Mouse (Mus musculus) cerebellum, postnatal 14 days (tissue): Measurements from ENCODE around the gene Gm20518.

ENCODE experiments used
- DNase-seq, 2 experiments: peaks; one replicate each; pipeline ENCODE4 v3.0.0; 2021; ENCODE audit warnings: mixed read lengths in 2 of 2

The Gm20518 gene

DNA sequence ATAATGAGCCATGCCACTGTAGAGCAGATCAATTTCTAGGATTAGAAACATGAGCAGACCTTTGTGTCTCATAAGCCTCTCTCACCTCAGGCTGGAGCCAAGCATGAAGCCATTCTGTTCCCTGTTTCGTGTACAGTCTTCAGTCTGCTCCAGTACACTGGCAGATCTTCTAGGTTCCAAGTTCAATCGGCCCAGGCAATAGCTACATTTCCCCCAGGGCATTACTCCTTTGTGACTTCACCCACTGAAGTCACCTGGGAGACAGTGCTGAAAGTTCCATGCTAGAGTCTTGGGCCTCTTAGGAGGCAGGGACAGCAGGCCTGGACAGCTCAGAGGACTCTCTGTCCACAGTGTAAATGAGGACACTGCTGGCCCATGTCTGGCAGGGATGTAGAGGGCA is 2.5 kb upstream of the Gm20518 start, which contains the start of gene Tssk1:
Gene Tssk1 (plus strand): TSS at position 301 of the 400 bp plus-strand sequence.
- DNase-seq, result no peak

DNA sequence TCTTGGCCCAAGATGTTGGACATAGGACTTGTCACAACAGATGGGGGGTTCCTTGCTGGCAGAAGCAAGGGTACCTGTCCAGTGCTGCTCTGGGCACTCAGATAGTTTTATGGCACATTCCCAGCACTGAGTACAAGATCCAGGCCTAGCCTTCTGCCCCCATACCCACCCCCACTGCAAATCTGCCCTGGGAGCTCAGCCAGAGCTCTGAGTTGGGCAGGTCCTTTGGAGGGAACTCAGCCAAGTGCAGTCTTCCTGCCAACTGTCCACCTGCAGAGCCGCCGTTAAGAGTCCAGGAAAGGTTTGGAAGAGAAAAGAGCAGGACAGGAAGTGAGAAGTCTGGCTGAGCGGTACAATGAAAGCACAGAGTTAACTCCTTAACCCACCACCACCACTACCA is 1.1 kb upstream of the Gm20518 start:
- peak; percentile 94 to 96 for DNase-seq

DNA sequence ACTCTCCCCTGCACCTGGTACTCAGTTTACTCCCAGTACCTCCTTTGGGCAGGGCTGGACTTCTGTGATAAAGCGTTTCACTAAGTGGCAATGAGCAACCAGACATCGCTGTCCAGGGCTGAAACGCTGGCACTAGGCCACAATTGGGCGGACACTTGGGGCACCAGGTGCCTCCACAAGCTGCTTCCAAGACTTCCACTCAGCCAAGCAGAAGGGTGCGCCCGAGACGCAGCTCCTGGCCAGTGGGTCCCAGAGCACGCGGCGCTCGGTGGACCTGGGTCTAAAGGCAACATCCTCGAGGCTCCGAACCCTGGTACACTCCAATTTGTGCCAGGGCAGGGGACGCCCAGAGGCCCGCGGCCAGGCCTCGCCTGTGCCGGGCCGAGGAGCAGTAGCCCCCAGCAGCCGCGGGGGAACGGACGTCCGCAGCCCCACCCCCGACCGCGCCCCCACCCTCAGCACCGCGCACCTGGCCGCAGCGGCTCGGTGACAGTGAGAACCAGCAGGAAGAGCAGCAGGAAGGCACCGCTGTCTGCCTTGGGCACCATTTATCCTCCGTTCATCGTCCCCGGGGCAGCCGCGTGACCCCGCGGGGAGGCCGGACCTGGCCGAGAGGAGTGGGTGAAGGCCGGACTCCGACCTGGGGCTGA is 429 bp downstream of the Gm20518 start:
- DNase-seq, result peak; percentile 95 to 98

DNA sequence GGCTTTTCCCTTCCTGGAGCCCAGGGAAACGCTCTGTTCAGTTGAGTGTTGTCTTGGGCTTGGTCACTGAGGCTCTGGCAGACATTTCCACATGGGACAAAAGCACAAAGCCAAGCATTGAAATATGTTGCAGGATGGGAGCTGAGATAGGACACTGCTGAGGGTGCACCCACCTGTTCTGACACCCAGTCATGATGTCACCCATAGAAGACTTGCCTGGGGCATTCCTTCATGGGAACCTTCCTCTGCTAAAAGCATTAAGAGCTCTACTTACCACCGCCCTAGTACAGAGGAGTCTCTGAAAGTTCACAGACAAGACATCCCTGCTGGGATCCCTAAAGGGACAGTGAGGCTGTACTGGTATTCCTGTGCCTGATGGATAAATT is 1.1 kb downstream of the Gm20518 start:
- peak; percentile 28 to 40 for DNase-seq

DNA sequence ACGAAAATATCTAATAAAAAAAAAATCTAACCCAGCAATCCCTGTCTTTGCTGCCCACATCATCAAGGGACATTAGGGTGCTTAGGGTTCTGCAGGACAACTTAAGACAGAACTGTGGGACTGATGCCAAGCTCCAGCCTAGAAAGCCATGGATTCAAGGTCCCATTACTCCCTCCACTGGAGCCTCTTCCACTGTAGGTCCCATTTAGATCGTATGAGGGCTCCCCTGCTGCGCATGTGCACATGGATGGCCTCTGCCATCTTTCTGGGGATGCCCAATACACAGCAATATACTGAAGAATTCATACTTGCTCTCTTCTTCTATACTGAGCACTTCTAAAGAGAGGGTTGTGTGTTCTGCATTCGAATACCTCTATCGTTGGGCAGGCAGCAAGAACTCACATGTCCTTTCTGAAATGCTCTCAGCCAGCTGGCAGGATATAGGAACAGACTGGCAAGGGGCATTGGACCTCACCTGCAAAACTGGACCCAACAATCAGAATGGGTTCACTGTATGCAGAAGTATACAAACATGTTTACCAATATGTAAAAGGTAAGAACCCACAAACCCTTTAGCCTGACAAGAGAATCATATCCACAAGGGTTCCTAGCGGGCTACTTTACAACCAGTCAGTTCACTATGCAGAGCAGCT is 1.7 kb downstream of the Gm20518 start:
- DNase-seq, result peak; percentile 45 to 56

DNA sequence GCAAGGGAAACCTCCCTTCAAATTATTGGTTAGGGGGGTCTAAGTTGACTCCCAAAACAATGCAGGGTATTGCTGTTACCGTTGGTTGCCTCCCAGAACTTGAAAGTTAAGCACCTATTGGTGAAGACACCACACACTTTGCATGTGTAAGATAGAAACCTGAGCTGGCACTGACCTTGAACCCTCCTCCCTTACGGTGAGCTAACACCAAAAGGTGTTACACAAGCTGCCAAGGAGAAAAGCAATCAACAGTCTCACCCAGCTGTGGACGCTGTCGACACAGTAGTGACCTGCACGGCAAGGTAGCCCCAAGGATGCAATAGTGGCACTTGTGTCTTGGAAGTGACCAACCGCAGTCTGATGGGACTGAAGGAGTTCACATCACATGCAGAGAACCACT is 7.4 kb downstream of the Gm20518 start:
- DNase-seq, result no peak

DNA sequence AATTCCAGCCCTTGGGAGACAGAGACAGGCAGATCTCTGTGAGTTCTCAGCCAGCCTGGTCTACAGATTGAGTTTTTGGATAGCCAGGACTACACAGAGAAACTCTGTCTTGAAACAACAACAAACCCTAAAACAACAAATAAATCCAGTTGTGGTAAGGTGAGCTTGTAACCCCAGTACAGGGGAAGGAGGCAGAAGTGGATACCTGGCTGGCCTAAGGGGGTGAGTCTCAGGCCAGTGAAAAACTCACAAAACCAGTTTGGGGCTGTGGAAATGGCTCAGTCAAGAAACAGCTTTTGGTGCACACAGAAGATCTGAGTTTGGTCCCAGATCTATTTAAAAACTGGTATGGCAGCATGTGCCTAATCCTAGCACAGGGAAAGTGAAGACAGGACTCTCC is 9.3 kb downstream of the Gm20518 start:
- DNase-seq, result no peak

DNA sequence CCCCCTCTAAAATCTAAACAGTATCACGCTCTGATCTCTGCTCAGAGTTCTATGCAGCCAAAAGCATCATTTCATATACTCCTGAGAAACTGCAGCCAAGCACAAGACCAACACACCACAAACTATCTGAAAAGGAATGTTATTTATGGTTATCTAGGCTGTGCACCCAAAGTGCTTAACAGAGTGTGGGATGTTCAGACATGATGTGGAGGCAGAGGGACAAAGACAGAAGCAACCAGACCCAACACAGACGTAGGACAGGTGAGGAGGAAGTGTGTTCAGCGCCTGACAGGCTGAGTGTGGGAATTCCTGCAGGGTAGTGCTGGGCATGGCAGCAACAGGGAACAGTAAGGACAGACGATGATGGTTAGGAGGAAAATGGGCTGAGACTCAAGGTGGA is 11.9 kb downstream of the Gm20518 start:
- no peak for DNase-seq

DNA sequence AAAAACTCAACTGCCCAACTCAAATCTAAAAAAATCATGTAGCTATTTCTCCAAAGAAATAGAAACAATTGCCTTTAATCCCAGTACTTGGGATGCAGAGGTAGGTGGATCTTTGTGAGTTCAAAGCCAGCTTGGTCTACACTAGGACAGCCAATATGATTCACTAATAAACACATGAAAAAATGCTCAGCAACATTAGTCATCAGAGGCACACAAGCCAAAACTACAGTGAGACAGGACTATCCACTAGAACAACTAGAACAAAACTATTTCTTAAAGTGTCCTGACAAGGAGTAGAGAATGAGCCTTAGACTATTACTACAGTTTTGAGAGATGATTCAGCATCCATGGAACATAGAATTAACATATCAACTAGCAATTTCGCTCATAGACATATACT is 15.4 kb downstream of the Gm20518 start:
- no peak for DNase-seq

DNA sequence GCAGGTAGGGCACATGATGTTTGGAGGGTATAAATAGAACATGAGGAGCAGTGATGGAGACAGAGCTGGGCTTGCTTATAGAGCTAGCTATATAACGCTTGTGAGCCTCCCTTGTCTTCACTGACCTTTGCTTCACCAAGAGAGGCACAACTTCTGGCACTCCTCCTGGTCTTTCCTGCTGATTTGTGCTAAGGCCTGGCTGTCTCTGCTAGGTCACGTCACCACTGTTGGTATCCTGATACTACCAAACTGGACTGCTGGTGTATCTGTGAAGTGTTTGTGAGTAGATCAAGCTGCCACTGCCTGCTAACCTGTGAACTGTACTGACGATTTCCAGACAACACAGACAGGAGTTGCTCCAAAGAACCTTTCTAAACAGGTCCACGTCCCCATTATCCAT is 16.3 kb downstream of the Gm20518 start:
- no peak for DNase-seq

DNA sequence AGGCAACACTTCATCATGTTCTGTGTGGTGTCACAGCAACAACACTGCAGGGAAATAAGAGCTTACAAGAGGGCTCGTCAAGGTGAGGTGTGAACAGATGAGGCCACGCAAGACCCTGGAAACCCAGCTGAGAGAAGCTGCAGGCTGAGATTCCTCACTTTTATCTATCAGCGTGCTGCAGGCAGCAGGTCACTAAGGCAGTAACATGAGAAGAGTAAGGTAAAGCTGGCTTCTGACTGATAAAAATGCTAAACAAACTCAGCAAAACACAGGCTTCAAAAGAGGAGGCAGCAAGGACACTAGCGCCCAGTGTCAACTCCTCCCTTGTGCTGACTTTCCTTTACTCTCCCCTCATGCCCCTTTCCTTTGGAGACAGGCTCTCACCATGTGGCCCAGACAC is 18.5 kb downstream of the Gm20518 start:
- DNase-seq, result no peak

DNA sequence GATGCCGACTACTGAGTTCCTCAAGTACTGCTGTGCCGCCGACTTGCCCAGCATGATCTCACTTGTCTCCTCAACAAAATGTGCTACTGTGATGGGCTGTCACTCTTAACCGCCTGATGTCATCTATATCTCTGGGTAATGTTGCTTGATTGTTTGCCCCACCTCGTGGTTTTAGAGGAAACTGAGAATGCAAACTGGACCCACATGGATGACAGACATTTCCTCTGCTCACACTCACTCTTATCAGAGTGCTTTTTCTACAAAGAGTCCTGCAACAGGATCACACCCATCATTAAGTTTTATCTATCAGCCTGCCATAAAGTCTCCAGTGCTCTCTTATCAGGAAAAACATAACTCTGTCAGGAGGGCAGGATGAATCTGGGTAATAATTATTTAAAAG is 20.2 kb downstream of the Gm20518 start:
- no peak for DNase-seq

DNA sequence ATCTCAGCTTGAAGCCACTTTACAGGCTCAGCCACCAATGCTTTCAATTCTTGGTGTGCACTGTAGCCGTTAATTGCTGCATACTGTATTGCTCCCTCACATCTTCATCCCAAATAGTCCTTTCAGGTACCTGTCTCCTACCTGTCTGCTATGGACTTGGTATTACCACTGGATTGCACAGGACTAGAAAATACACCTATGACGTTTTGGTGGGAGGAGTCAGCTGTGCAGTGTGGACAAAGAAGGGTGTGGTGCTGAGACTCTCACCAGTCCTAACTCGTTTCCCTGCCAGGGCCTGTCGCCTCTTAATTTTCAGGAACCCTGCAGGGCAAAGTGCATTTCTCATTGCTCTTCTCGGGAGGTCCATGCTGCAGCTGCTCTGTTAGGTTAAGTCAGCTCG is 25.7 kb downstream of the Gm20518 start:
- DNase-seq, result no peak

DNA sequence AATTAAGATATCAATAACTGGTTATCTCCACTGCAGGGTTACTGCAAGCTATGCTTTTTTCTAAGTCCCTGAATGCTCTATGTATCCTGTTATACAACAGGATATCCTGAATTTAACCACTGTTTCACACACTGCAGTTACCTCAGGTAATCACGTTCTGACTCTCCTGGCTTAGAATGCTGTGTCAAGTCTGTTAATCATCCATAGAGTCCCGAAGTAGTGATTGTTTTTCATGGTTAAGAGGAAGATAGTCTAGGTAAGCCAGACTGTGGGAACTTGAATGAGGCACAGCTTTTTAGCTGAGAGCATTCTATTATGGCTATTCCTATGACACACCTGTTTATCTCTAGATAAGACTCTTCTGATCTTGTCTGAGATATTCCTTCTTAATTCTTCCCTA is 26.2 kb downstream of the Gm20518 start:
- DNase-seq, result no peak

DNA sequence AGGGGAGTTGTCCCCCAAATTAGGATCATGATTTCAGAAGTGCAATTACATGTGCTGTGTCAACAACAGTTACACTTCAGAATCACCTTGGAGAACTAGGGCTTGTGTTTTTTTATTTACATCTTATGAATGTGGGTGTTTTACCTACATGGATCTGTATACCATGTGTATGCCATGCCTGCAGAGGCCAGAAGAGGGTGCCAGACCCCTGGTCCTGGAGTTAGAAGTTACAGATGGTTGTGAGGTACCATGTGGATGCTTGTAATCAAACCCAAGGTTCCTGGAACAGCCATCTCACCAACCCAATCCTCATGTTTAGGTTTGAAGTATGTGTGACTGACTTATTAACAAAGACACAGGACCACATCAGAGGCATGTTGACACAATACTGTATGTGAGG is 32.9 kb downstream of the Gm20518 start:
- peak; percentile 60 to 74 for DNase-seq

DNA sequence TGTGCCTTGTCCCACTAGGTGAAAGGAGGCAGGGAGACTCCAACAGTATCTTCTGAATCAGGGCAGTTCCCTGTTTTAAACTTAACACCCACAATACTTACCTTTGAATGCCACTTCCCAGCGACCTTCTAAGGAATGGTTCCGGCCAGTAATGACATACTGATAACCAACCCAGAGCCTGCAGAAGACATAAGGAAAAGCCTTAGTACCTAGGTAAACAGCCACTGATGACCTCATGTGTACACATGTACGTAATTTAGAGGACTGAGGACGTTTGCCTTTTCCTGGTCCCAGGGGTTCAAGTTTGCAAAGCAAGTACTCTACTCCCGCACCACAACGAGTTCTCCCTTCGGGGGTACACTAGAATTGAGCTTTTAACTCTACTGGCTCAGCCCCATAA is 34.3 kb downstream of the Gm20518 start:
- no peak for DNase-seq

DNA sequence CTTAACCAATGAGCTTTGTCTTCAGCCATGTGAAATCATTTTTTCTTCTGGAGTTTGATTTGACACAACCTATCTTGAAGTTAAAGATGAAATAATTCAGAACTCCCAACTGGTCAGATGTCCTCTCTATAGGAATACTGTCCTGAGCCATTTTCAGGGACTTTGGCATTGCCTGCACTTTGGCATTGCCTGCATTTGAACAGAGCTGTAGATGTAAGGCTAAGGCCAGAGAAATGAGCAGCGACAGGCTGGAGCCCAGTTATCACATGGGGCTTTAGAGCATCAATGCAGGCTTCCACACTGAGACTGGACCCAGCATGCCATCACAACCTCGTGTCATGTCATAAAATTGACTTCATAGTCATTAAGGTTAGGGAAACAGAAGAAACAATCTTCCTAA is 38.2 kb downstream of the Gm20518 start:
- no peak for DNase-seq

DNA sequence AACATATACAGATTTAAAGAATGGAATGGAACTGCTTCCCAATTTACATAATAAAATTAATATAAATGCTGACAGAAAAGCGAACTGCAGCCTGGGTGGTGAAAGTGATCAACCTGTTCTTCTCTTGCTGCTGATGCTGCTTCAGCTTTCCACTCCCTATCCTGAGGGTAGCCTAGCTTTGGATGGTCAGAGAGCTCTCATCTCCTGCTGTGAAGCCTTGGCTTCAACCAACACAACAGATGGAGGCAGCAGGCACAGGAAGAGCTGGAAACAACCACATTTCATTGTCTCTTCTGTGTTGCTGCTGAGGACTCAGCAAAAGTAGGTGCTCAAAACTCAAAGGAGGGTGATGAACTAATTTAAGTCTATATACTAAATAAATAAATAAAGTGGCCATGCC is 39.6 kb downstream of the Gm20518 start:
- peak; percentile 88 to 94 for DNase-seq

DNA sequence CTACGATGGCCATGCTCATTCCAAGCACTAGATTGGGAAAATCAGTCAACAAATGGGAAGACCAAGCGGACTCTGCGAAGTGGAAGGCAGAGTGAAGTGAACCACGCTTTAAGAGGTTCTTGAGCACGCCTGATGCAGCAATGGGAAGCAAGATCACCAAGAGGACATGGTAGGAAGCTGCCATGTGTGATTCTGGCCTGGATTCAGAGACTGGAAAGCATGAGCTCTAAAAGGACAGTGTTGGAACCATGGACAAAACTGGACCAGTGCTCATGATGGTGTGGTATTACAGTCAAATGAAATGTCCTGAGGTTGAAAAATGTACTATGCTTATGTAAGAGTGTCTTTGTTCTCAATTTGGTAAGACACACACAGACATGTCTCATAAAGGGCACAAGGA is 40.1 kb downstream of the Gm20518 start:
- DNase-seq, result no peak

DNA sequence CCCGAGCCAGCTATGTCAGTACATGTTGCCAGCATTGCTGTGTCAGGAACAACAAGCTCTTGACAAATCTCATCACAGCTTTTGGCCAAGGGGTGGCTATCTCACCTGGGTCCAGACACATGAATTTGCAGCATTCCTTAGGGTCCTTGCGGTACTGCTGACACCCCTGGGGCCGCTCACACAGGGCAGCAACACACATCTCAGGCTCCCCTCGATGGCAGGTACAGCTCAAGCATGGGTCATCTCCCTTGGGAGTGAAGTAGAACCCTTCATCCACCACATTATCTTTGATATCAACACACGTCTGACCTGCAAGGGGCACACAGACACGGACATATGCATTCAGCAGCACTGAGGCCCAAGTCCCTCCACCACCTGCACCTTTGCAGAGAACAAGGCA is 42.0 kb downstream of the Gm20518 start:
- no peak for DNase-seq

DNA sequence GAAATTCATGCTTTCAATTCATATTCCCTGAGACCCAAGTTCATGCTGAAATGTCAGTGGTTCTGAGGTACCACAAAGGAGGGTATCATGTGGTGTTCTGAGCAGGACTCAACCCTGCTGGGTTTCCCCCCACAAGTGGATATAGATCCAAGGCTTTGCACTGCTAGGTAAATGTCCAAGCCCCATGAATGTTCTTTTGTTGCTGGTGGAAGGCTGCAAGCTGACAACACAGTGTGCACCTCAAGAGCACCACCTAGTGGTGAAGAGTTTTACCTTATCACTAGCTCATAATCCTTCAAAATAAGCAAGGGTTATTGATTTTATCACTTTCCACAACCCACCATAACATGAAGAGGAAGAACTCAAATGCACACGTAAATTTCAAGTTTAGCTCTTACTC is 42.5 kb downstream of the Gm20518 start:
- peak; percentile 86 to 90 for DNase-seq

DNA sequence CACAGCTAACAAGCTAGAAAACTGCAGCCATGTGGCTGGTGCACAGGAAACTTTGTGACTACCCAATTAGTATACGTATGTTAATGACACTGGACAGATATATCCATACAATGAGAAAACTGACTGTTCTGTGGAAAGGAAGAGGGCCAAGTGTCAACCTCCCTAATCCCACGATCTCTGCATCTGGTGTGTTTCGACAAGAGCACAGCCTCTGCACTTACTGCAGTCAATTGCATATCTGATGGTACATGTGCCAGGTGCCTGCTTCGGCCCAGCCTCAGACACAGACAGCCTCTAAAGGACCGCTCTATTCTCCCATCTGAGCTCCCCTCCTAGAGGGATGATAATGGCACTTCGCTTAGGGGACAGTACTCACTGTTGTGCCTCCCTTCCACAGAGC is 43.0 kb downstream of the Gm20518 start:
- DNase-seq, result no peak

DNA sequence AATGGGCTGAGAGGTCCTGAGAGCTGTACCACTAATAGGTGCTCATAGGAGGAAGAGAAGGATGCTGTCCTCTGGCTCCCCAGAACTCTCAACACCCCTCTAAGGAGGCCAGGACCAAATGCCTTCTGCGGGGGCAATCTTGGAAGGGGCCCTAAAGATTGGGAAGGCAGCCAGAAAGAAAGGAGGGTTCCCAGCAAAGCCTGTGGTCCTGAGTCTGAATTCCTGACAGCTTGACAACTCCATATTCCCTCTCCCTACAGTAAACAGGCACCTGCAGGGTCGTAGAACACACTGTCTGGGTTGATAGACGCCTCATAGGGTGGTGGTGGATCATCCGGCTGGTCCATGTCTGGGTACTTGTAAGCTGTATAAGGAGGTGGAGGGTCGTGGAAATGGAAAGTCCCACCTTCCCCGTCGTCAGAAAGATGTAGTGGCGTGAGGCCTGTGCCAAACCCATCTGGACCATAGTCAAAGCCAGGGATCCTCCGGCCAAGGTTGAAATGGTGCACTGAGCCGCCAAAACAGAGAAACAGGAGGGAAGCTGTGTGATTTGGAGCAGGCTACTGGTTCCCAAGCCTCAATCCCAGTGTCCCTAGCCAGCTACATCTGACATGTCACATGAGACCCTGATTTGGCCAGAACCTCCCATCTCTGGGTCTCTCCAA is 47.6 kb downstream of the Gm20518 start:
- peak; percentile 77 to 84 for DNase-seq

DNA sequence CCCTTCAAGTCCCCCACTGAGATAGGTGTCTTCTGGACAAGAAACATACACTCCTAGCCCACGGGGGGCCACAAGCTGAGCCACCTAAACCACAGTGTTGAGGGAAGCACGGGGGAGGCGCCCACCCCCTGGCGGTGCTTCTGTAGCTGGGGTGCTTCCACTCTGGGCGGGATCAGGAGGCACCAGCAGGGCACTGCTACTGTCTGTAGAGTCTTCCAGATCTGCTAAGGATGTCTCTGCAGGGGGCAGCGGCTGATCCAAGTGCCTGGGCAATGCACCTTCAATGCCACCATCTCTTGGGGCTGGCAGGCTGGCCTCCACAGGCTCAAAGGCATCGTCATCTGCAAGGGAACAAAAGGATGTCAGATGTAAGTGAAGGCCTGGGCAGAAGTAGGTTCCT is 49.0 kb downstream of the Gm20518 start:
- peak in 1 of 2 experiments; percentile 57 for DNase-seq
